ENCODE assay signal across 20 mouse cellular contexts in the genomic region with DNA sequence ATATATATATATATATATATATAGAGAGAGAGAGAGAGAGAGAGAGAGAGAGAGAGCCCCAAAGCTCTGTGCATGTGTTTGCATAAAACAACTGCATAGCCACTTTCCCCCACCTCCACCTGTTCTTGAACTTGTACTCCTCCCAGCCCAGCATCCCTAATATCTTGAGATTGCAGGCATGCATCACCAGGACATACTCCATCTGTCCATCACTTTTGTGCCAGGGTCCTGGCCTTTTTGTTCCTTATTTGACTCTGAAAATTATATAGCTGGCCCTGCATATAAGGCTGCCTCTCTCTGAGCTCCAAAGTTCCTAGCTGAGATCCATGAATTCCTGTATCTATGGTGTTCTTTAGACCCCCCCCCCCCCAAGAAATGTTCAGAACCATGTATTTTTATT. TPM values are rescaled to one million over a fixed set of nuclear protein-coding genes. Genes with fewer than 3 reads are reported as not detected.
DNase-seq lines count a peak whose midpoint lies in the region; ATAC-seq lines count a peak whose summit lies in the region.
"Had no signal": no experiment of that assay in that cellular context is flagged by ENCODE, and none has a peak within 500 bp of the region (broad histone marks: within the 10 kb centered on the region; RNA-seq: fewer than 3 reads in every experiment).

No protein-coding gene starts in this region.

- no peaks in the 10 kb centered on the region for H3K27me3 ChIP-seq in liver, embryonic 12.5 days (replicated peaks)
- H3K27me3 ChIP-seq in liver, embryonic 13.5 days, result no peaks in the 10 kb centered on the region
- H3K27me3 ChIP-seq: CH12.LX; forebrain, embryonic 12.5 days; Patski had no signal

- peak overlapping the region; percentile 84 for H3K27ac ChIP-seq in liver, embryonic 12.5 days
- peak overlapping the region; percentile 86; the same call in 1 of the 2 replicates for H3K27ac ChIP-seq in liver, embryonic 13.5 days
- H3K27ac ChIP-seq: embryonic facial prominence, embryonic 13.5 days; forebrain, embryonic 12.5 days; heart, embryonic 10.5 days had no signal

- peaks cover 66% of the 10 kb centered on the region for H3K4me1 ChIP-seq in liver, embryonic 12.5 days
- peaks cover 67% of the 10 kb centered on the region for H3K4me1 ChIP-seq in liver, embryonic 13.5 days (replicated peaks)
- H3K4me1 ChIP-seq: embryonic facial prominence, embryonic 13.5 days had no signal

- no peak for ATAC-seq in cerebellum, adult (ENCODE audit: insufficient number of reproducible peaks, low FRiP score, low TSS enrichment)
- no peak for ATAC-seq in liver, embryonic 12.5 days
- ATAC-seq in liver, embryonic 13.5 days (ENCODE audit: low read depth), result no peak
- ATAC-seq: forebrain, embryonic 16.5 days; hindbrain, postnatal 0 days; Patski had no signal

- DNase-seq in cerebellum, adult 9-10 months, result peak; percentile 75
- no peak for DNase-seq in liver
- DNase-seq in liver, embryonic 13.5 days, result no peak
- DNase-seq in left cerebral cortex, adult 18-20 months (ENCODE audit: low spot score in 2 of 2), result no peak
- DNase-seq: adrenal gland, adult 2 months; adrenal gland, postnatal 25 days; gastrocnemius, postnatal 10 days; heart, adult 18-20 months; heart, postnatal 10 days; heart, postnatal 4 days had no signal

- no peak overlapping the region for H3K4me3 ChIP-seq in liver, embryonic 12.5 days
- no peak overlapping the region for H3K4me3 ChIP-seq in liver, embryonic 13.5 days (replicated peaks)
- H3K4me3 ChIP-seq: embryonic facial prominence, embryonic 13.5 days; forebrain, embryonic 12.5 days; heart, embryonic 10.5 days; hindbrain, embryonic 13.5 days had no signal

- H3K9me3 ChIP-seq in liver, embryonic 12.5 days (replicated peaks), result 0 out of 2 replicates have a peak, but pooled peaks cover 5% of the 10 kb centered on the region
- no peaks in the 10 kb centered on the region for H3K9me3 ChIP-seq in liver, embryonic 13.5 days (replicated peaks)
- H3K9me3 ChIP-seq: embryonic facial prominence, embryonic 13.5 days; forebrain, embryonic 12.5 days; heart, embryonic 10.5 days; hindbrain, embryonic 13.5 days had no signal

- H3K9ac ChIP-seq in liver, embryonic 12.5 days, result no peak overlapping the region
- no peak overlapping the region for H3K9ac ChIP-seq in liver, embryonic 13.5 days
- H3K9ac ChIP-seq: embryonic facial prominence, embryonic 13.5 days; forebrain, embryonic 12.5 days; hindbrain, embryonic 13.5 days had no signal

- H3K36me3 ChIP-seq in liver, embryonic 12.5 days, result peaks cover 11% of the 10 kb centered on the region
- no peaks in the 10 kb centered on the region; the same call in 1 of the 2 replicates for H3K36me3 ChIP-seq in liver, embryonic 13.5 days
- H3K36me3 ChIP-seq: embryonic facial prominence, embryonic 13.5 days; forebrain, embryonic 12.5 days had no signal

- H3K4me2 ChIP-seq in liver, embryonic 12.5 days, result no peak overlapping the region
- H3K4me2 ChIP-seq in liver, embryonic 13.5 days, result no peak overlapping the region
- H3K4me2 ChIP-seq: embryonic facial prominence, embryonic 13.5 days; forebrain, embryonic 12.5 days had no signal

RNA-seq across cellular contexts. Expression of a gene that starts 7.0 kb away (rescaled TPM):
- polyA plus RNA-seq in liver, embryonic 12.5 days (2016; fragmentation: Nextera tagmentation; extraction: Ambion mirVana), result 1.7 and 2.1 TPM in 2 replicates
- polyA plus RNA-seq in liver, embryonic 13.5 days (2015; fragmentation: Nextera tagmentation; extraction: Ambion mirVana), result 2.2 and 2.3 TPM in 2 replicates
- total RNA-seq in left cerebral cortex, adult 18-20 months (2021), result 100 to 1,000 TPM; 183 to 191 TPM

RNA-seq across cellular contexts. Expression of a gene that starts 45.5 kb away (rescaled TPM):
- 177 and 179 TPM in 2 replicates for polyA plus RNA-seq in liver, embryonic 12.5 days (2016; fragmentation: Nextera tagmentation; extraction: Ambion mirVana)
- polyA plus RNA-seq in liver, embryonic 13.5 days (2015; fragmentation: Nextera tagmentation; extraction: Ambion mirVana), result 192 and 194 TPM in 2 replicates
- total RNA-seq in left cerebral cortex, adult 18-20 months (2021), result 10 to 100 TPM; 41.2 to 43.6 TPM
